Mouse (Mus musculus): ENCODE data around the gene Ugt1a2. TPM values are rescaled to one million over a fixed set of nuclear protein-coding genes. Genes with fewer than 3 reads are reported as not detected.

The Ugt1a2 gene
- polyA plus RNA-seq, 1 experiment from 2014 or later = 0.17 TPM

GRCm38 (mm10) chr1:88215466-88216380 is 15.3 kb downstream of the Ugt1a2 start:
- H3K4me1 ChIP-seq (ENCODE audit: control insufficient read depth, low read depth, low read length) = no peaks in the 10 kb centered on the region
- H3K4me2 ChIP-seq (ENCODE audit: low read depth, low read length) = no peak overlapping the region
- no peak for ATAC-seq (ENCODE audit: low read depth)
- no peak overlapping the region for H3K27ac ChIP-seq (ENCODE audit: low read length)
- 53% methylated on average over 10 of the region's 10 CpGs for WGBS (ENCODE audit: insufficient replicate concordance)
- peaks cover 26% of the 10 kb centered on the region for H3K9me3 ChIP-seq (replicated peaks; ENCODE audit: control insufficient read depth, low read length)
- H3K36me3 ChIP-seq (ENCODE audit: control insufficient read depth, insufficient read depth) = no peaks in the 10 kb centered on the region
- H3K9ac ChIP-seq (ENCODE audit: low read depth, low read length) = no peak overlapping the region
- no peaks in the 10 kb centered on the region for H3K27me3 ChIP-seq (ENCODE audit: control insufficient read depth, insufficient read depth, low read depth, low read length)
- H3K4me3 ChIP-seq (ENCODE audit: low read depth, low read length) = no peak overlapping the region

- H3K27me3 ChIP-seq (ENCODE audit: control insufficient read depth, insufficient read depth, low read depth, low read length) = no peaks in the 10 kb centered on the region
- ATAC-seq (ENCODE audit: low read depth) = no peak
- no peak overlapping the region for H3K4me3 ChIP-seq (ENCODE audit: low read depth, low read length)
- no peak overlapping the region for H3K4me2 ChIP-seq (ENCODE audit: low read depth, low read length)
- no peak overlapping the region for H3K27ac ChIP-seq (ENCODE audit: low read length)
- WGBS (ENCODE audit: insufficient replicate concordance) = 46% methylated on average over 2 of the region's 2 CpGs
- H3K4me1 ChIP-seq (ENCODE audit: control insufficient read depth, low read depth, low read length) = no peaks in the 10 kb centered on the region
- H3K9ac ChIP-seq (ENCODE audit: low read depth, low read length) = no peak overlapping the region
- peaks cover 26% of the 10 kb centered on the region for H3K9me3 ChIP-seq (replicated peaks; ENCODE audit: control insufficient read depth, low read length)
- H3K36me3 ChIP-seq (ENCODE audit: control insufficient read depth, insufficient read depth) = no peaks in the 10 kb centered on the region
Measured at GRCm38 (mm10) chr1:88216551-88216950, 16.1 kb downstream of the Ugt1a2 start.

- no peak overlapping the region for H3K4me2 ChIP-seq (ENCODE audit: low read depth, low read length)
- peaks cover 27% of the 10 kb centered on the region for H3K9me3 ChIP-seq (replicated peaks; ENCODE audit: control insufficient read depth, low read length)
- no peaks in the 10 kb centered on the region for H3K36me3 ChIP-seq (ENCODE audit: control insufficient read depth, insufficient read depth)
- 48% methylated on average over 2 of the region's 2 CpGs for WGBS (ENCODE audit: insufficient replicate concordance)
- H3K9ac ChIP-seq (ENCODE audit: low read depth, low read length) = no peak overlapping the region
- no peaks in the 10 kb centered on the region for H3K4me1 ChIP-seq (ENCODE audit: control insufficient read depth, low read depth, low read length)
- no peak for ATAC-seq (ENCODE audit: low read depth)
- H3K27ac ChIP-seq (ENCODE audit: low read length) = no peak overlapping the region
- no peak overlapping the region for H3K4me3 ChIP-seq (ENCODE audit: low read depth, low read length)
- H3K27me3 ChIP-seq (ENCODE audit: control insufficient read depth, insufficient read depth, low read depth, low read length) = no peaks in the 10 kb centered on the region
Measured at GRCm38 (mm10) chr1:88217144-88217543, 16.7 kb downstream of the Ugt1a2 start.

GRCm38 (mm10) chr1:88217576-88217975 is 17.2 kb downstream of the Ugt1a2 start:
- Histone ChIP-seq H3K9me3 (replicated peaks; ENCODE audit: control insufficient read depth, low read length) (peaks cover 24% of the 10 kb centered on the region), H3K36me3 (ENCODE audit: control insufficient read depth, insufficient read depth) (no peaks in the 10 kb centered on the region), H3K4me2 (ENCODE audit: low read depth, low read length) (no peak overlapping the region), H3K4me1 (ENCODE audit: control insufficient read depth, low read depth, low read length) (no peaks in the 10 kb centered on the region), H3K27me3 (ENCODE audit: control insufficient read depth, insufficient read depth, low read depth, low read length) (no peaks in the 10 kb centered on the region), H3K27ac (ENCODE audit: low read length) (no peak overlapping the region), H3K4me3 (ENCODE audit: low read depth, low read length) (no peak overlapping the region), H3K9ac (ENCODE audit: low read depth, low read length) (no peak overlapping the region)
- WGBS (ENCODE audit: insufficient replicate concordance) = 27% methylated on average over 3 of the region's 3 CpGs
- ATAC-seq (ENCODE audit: low read depth) = no peak

GRCm38 (mm10) chr1:88218051-88218450 is 17.6 kb downstream of the Ugt1a2 start:
- H3K36me3 ChIP-seq (ENCODE audit: control insufficient read depth, insufficient read depth) = no peaks in the 10 kb centered on the region
- ATAC-seq (ENCODE audit: low read depth) = no peak
- no peaks in the 10 kb centered on the region for H3K4me1 ChIP-seq (ENCODE audit: control insufficient read depth, low read depth, low read length)
- peaks cover 22% of the 10 kb centered on the region for H3K9me3 ChIP-seq (replicated peaks; ENCODE audit: control insufficient read depth, low read length)
- WGBS (ENCODE audit: insufficient replicate concordance) = 61% methylated on average over 9 of the region's 9 CpGs
- H3K4me2 ChIP-seq (ENCODE audit: low read depth, low read length) = no peak overlapping the region
- no peaks in the 10 kb centered on the region for H3K27me3 ChIP-seq (ENCODE audit: control insufficient read depth, insufficient read depth, low read depth, low read length)
- H3K9ac ChIP-seq (ENCODE audit: low read depth, low read length) = no peak overlapping the region
- H3K4me3 ChIP-seq (ENCODE audit: low read depth, low read length) = no peak overlapping the region
- H3K27ac ChIP-seq (ENCODE audit: low read length) = no peak overlapping the region

GRCm38 (mm10) chr1:88218591-88218990 is 18.2 kb downstream of the Ugt1a2 start:
- Histone ChIP-seq H3K9ac (ENCODE audit: low read depth, low read length) (no peak overlapping the region), H3K9me3 (replicated peaks; ENCODE audit: control insufficient read depth, low read length) (peaks cover 22% of the 10 kb centered on the region), H3K4me1 (ENCODE audit: control insufficient read depth, low read depth, low read length) (no peaks in the 10 kb centered on the region), H3K4me2 (ENCODE audit: low read depth, low read length) (no peak overlapping the region), H3K36me3 (ENCODE audit: control insufficient read depth, insufficient read depth) (no peaks in the 10 kb centered on the region), H3K27me3 (ENCODE audit: control insufficient read depth, insufficient read depth, low read depth, low read length) (no peaks in the 10 kb centered on the region), H3K27ac (ENCODE audit: low read length) (no peak overlapping the region), H3K4me3 (ENCODE audit: low read depth, low read length) (no peak overlapping the region)
- no peak for ATAC-seq (ENCODE audit: low read depth)
- 41% methylated on average over 4 of the region's 4 CpGs for WGBS (ENCODE audit: insufficient replicate concordance)

GRCm38 (mm10) chr1:88219054-88219453 is 18.7 kb downstream of the Ugt1a2 start:
- Histone ChIP-seq H3K4me1 (ENCODE audit: control insufficient read depth, low read depth, low read length) (no peaks in the 10 kb centered on the region), H3K9me3 (replicated peaks; ENCODE audit: control insufficient read depth, low read length) (peaks cover 19% of the 10 kb centered on the region), H3K36me3 (ENCODE audit: control insufficient read depth, insufficient read depth) (no peaks in the 10 kb centered on the region), H3K27me3 (ENCODE audit: control insufficient read depth, insufficient read depth, low read depth, low read length) (no peaks in the 10 kb centered on the region), H3K27ac (ENCODE audit: low read length) (no peak overlapping the region), H3K9ac (ENCODE audit: low read depth, low read length) (no peak overlapping the region), H3K4me2 (ENCODE audit: low read depth, low read length) (no peak overlapping the region), H3K4me3 (ENCODE audit: low read depth, low read length) (no peak overlapping the region)
- ATAC-seq (ENCODE audit: low read depth) = no peak
- WGBS (ENCODE audit: insufficient replicate concordance) = 11% methylated on average over 1 of the region's 1 CpGs

GRCm38 (mm10) chr1:88220336-88220735 is 19.9 kb downstream of the Ugt1a2 start:
- no peak overlapping the region for H3K9ac ChIP-seq (ENCODE audit: low read depth, low read length)
- ATAC-seq (ENCODE audit: low read depth) = no peak

GRCm38 (mm10) chr1:88222216-88222615 is 21.8 kb downstream of the Ugt1a2 start:
- Histone ChIP-seq H3K4me2 (ENCODE audit: low read depth, low read length) (no peak overlapping the region), H3K4me3 (ENCODE audit: low read depth, low read length) (no peak overlapping the region), H3K27me3 (ENCODE audit: control insufficient read depth, insufficient read depth, low read depth, low read length) (no peaks in the 10 kb centered on the region), H3K4me1 (ENCODE audit: control insufficient read depth, low read depth, low read length) (no peaks in the 10 kb centered on the region), H3K36me3 (ENCODE audit: control insufficient read depth, insufficient read depth) (no peaks in the 10 kb centered on the region), H3K9ac (ENCODE audit: low read depth, low read length) (no peak overlapping the region), H3K9me3 (replicated peaks; ENCODE audit: control insufficient read depth, low read length) (peaks cover 14% of the 10 kb centered on the region), H3K27ac (ENCODE audit: low read length) (no peak overlapping the region)
- 28% methylated on average over 2 of the region's 2 CpGs for WGBS (ENCODE audit: insufficient replicate concordance)
- no peak for ATAC-seq (ENCODE audit: low read depth)

More at GRCm38 (mm10) chr1:88220336-88220735, 19.9 kb downstream of the Ugt1a2 start:
- Histone ChIP-seq H3K27ac (ENCODE audit: low read length) (no peak overlapping the region), H3K9me3 (replicated peaks; ENCODE audit: control insufficient read depth, low read length) (peaks cover 17% of the 10 kb centered on the region), H3K4me1 (ENCODE audit: control insufficient read depth, low read depth, low read length) (no peaks in the 10 kb centered on the region), H3K4me2 (ENCODE audit: low read depth, low read length) (no peak overlapping the region), H3K4me3 (ENCODE audit: low read depth, low read length) (no peak overlapping the region), H3K36me3 (ENCODE audit: control insufficient read depth, insufficient read depth) (no peaks in the 10 kb centered on the region), H3K27me3 (ENCODE audit: control insufficient read depth, insufficient read depth, low read depth, low read length) (no peaks in the 10 kb centered on the region)

All from liver, embryonic 16.5 days (tissue).